Mouse (Mus musculus) myocyte (in vitro differentiated cells): ENCODE measurements at regions not wholly inside any gene's neighbourhood (a gene's known extent, or its start where the extent isn't known, plus 50 kb on each side); places are given as distances from the start of the nearest gene placed in this dataset.
A peak's percentile ranks its signal among the peaks of the same experiment; 100 is the strongest.

Source experiments
- H3K27me3 ChIP-seq: one replicate; pipeline ENCODE4 v1.6.1; 2011; ENCODE audit not compliant: control insufficient read depth, insufficient read depth, insufficient read length
- H3K36me3 ChIP-seq: one replicate; pipeline ENCODE4 v1.6.1; 2011; ENCODE audit not compliant: control insufficient read depth, insufficient read depth
- H3K4me2 ChIP-seq: one replicate; pipeline ENCODE4 v1.6.1; 2011; ENCODE audit warnings: low read depth, control low read depth
- H3K4me3 ChIP-seq: one replicate; pipeline ENCODE4 v1.5.1; 2011; ENCODE audit warnings: mild to moderate bottlenecking, control low read depth, moderate library complexity
- H3K79me2 ChIP-seq: one replicate; pipeline ENCODE4 v1.6.1; 2011; ENCODE audit not compliant: control insufficient read depth, insufficient read depth
- H3ac ChIP-seq: one replicate; pipeline ENCODE4 v1.6.1; 2011; ENCODE audit not compliant: control insufficient read depth, insufficient read length
- CEBPB ChIP-seq: IDR thresholded peaks from 2 replicates; pipeline ENCODE4 v1.6.1; 2011; ENCODE audit warnings: mild to moderate bottlenecking, moderate library complexity; ENCODE audit not compliant: poor library complexity, insufficient read depth, severe bottlenecking
- E2F4 ChIP-seq: IDR thresholded peaks from one replicate; pipeline ENCODE4 v1.6.1; 2011; ENCODE audit warnings: mild to moderate bottlenecking, control low read depth, moderate library complexity; ENCODE audit not compliant: insufficient read depth
- MAX ChIP-seq: IDR thresholded peaks from one replicate; pipeline ENCODE4 v1.6.1; 2011; ENCODE audit warnings: low read depth, mild to moderate bottlenecking, control low read depth
- MYOD1 ChIP-seq, 3 experiments: IDR thresholded peaks; one replicate each; pipeline ENCODE4 v1.6.1; 2011; ENCODE audit warnings: control low read depth in 2 of 3, low read depth in 2 of 3, mild to moderate bottlenecking in 2 of 3, moderate library complexity in 1 of 3; ENCODE audit not compliant: insufficient read length in 2 of 3, control insufficient read depth in 1 of 3
- MYOG ChIP-seq, 3 experiments: IDR thresholded peaks; one replicate each; pipeline ENCODE4 v1.6.1; 2011; ENCODE audit warnings: control low read depth in 2 of 3, low read depth in 2 of 3, mild to moderate bottlenecking in 2 of 3; ENCODE audit not compliant: insufficient read length in 2 of 3, control insufficient read depth in 1 of 3, insufficient read depth in 1 of 3
- POLR2A ChIP-seq: IDR thresholded peaks from one replicate; pipeline ENCODE4 v1.6.1; 2011; ENCODE audit warnings: low read depth, mild to moderate bottlenecking, control low read depth, moderate library complexity; ENCODE audit not compliant: insufficient read length
- POLR2AphosphoS2 ChIP-seq: IDR thresholded peaks from one replicate; pipeline ENCODE4 v1.6.1; 2011; ENCODE audit warnings: low read depth, control low read depth; ENCODE audit not compliant: insufficient read length
- REST ChIP-seq: IDR thresholded peaks from one replicate; pipeline ENCODE4 v1.6.1; 2011; ENCODE audit warnings: mild to moderate bottlenecking, control low read depth, moderate library complexity; ENCODE audit not compliant: insufficient read depth, insufficient read length
- SRF ChIP-seq: IDR thresholded peaks from one replicate; pipeline ENCODE4 v1.6.1; 2011; ENCODE audit warnings: low read depth; ENCODE audit not compliant: control insufficient read depth, insufficient read length
- TCF12 ChIP-seq: IDR thresholded peaks from one replicate; pipeline ENCODE4 v1.6.1; 2011; ENCODE audit warnings: mild to moderate bottlenecking, control low read depth; ENCODE audit not compliant: poor library complexity, insufficient read depth, severe bottlenecking
- TCF3 ChIP-seq: IDR thresholded peaks from one replicate; pipeline ENCODE4 v1.6.1; 2011; ENCODE audit warnings: low read depth, control low read depth; ENCODE audit not compliant: insufficient read length
- USF1 ChIP-seq: IDR thresholded peaks from one replicate; pipeline ENCODE4 v1.6.1; 2011; ENCODE audit warnings: low read depth, mild to moderate bottlenecking, control low read depth, moderate library complexity

- TF ChIP-seq SRF (no peak), MYOD1 (IDR thresholded peaks at IDR 0.05; ENCODE audit: control insufficient read depth in 1 of 3, insufficient read length in 2 of 3, low read depth in 2 of 3) (no peak), CEBPB (no peak), MYOG (IDR thresholded peaks at IDR 0.05; ENCODE audit: control insufficient read depth in 1 of 3, insufficient read depth in 1 of 3, insufficient read length in 2 of 3, low read depth in 2 of 3) (no peak), TCF12 (no peak), REST (no peak), MAX (no peak), USF1 (no peak), E2F4 (no peak), POLR2A (no peak), TCF3 (no peak), POLR2AphosphoS2 (no peak)
- H3K79me2 ChIP-seq = no peaks in the 10 kb centered on the region
- H3K36me3 ChIP-seq = no peaks in the 10 kb centered on the region
- H3ac ChIP-seq = no peak overlapping the region
- H3K4me2 ChIP-seq = no peak overlapping the region
- no peaks in the 10 kb centered on the region for H3K27me3 ChIP-seq
- H3K4me3 ChIP-seq = no peak overlapping the region
Measured at GRCm38 (mm10) chr17:79520283-79520682, 91.4 kb upstream of the Rmdn2 start.

- Histone ChIP-seq H3K4me2 (no peak overlapping the region), H3K79me2 (no peaks in the 10 kb centered on the region), H3K36me3 (no peaks in the 10 kb centered on the region), H3ac (no peak overlapping the region), H3K4me3 (no peak overlapping the region), H3K27me3 (no peaks in the 10 kb centered on the region)
- TF ChIP-seq REST = no peak
- TF ChIP-seq USF1 = no peak
- no peak for TF ChIP-seq MAX
- TF ChIP-seq TCF12 = no peak
- TF ChIP-seq SRF = no peak
Measured at GRCm38 (mm10) chr17:79521691-79522090, 90.0 kb upstream of the Rmdn2 start.

- no peaks in the 10 kb centered on the region for H3K79me2 ChIP-seq
- no peak overlapping the region for H3K4me3 ChIP-seq
- H3K4me2 ChIP-seq = no peak overlapping the region
- TF ChIP-seq SRF = no peak
- no peak for TF ChIP-seq MAX
- no peak for TF ChIP-seq MYOG (IDR thresholded peaks at IDR 0.05; ENCODE audit: control insufficient read depth in 1 of 3, insufficient read depth in 1 of 3, insufficient read length in 2 of 3, low read depth in 2 of 3)
- TF ChIP-seq POLR2A = no peak
- no peak for TF ChIP-seq CEBPB
- no peak for TF ChIP-seq TCF12
- no peaks in the 10 kb centered on the region for H3K27me3 ChIP-seq
- H3K36me3 ChIP-seq = no peaks in the 10 kb centered on the region
- H3ac ChIP-seq = no peak overlapping the region
Measured at GRCm38 (mm10) chr17:79523230-79523629, 88.4 kb upstream of the Rmdn2 start.

GRCm38 (mm10) chr17:79527391-79527790 lies 84.3 kb upstream of the Rmdn2 start:
- Histone ChIP-seq H3ac (no peak overlapping the region), H3K4me3 (no peak overlapping the region), H3K79me2 (no peaks in the 10 kb centered on the region), H3K4me2 (peak overlapping the region; percentile 14), H3K27me3 (no peaks in the 10 kb centered on the region), H3K36me3 (no peaks in the 10 kb centered on the region)
- TF ChIP-seq CEBPB = no peak
- TF ChIP-seq USF1 = peak; percentile 51

- peak overlapping the region; percentile 45 for H3K4me2 ChIP-seq
- H3ac ChIP-seq = no peak overlapping the region
- no peaks in the 10 kb centered on the region for H3K27me3 ChIP-seq
- no peaks in the 10 kb centered on the region for H3K36me3 ChIP-seq
- H3K79me2 ChIP-seq = no peaks in the 10 kb centered on the region
- H3K4me3 ChIP-seq = no peak overlapping the region
- TF ChIP-seq CEBPB = no peak
- peak; percentile 12 for TF ChIP-seq USF1
- no peak for TF ChIP-seq MYOD1 (IDR thresholded peaks at IDR 0.05; ENCODE audit: control insufficient read depth in 1 of 3, insufficient read length in 2 of 3, low read depth in 2 of 3)
Measured at GRCm38 (mm10) chr17:79536549-79536948, 75.1 kb upstream of the Rmdn2 start.

GRCm38 (mm10) chr17:79538789-79539188 lies 72.9 kb upstream of the Rmdn2 start:
- H3K27me3 ChIP-seq = no peaks in the 10 kb centered on the region
- TF ChIP-seq MYOG (IDR thresholded peaks at IDR 0.05; ENCODE audit: control insufficient read depth in 1 of 3, insufficient read depth in 1 of 3, insufficient read length in 2 of 3, low read depth in 2 of 3) = no peak
- TF ChIP-seq TCF12 = no peak
- TF ChIP-seq POLR2AphosphoS2 = no peak
- TF ChIP-seq MYOD1 (IDR thresholded peaks at IDR 0.05; ENCODE audit: control insufficient read depth in 1 of 3, insufficient read length in 2 of 3, low read depth in 2 of 3) = no peak
- no peak for TF ChIP-seq CEBPB
- TF ChIP-seq E2F4 = no peak
- TF ChIP-seq REST = no peak
- no peak for TF ChIP-seq POLR2A
- TF ChIP-seq MAX = no peak
- no peak for TF ChIP-seq SRF
- TF ChIP-seq USF1 = no peak
- H3K4me2 ChIP-seq = peak overlapping the region; percentile 57
- H3K79me2 ChIP-seq = no peaks in the 10 kb centered on the region
- no peaks in the 10 kb centered on the region for H3K36me3 ChIP-seq
- no peak overlapping the region for H3K4me3 ChIP-seq
- no peak overlapping the region for H3ac ChIP-seq
